Mouse (Mus musculus) hindbrain, embryonic 14.5 days (tissue): ENCODE results near the gene Dhx38. TPM values are rescaled to one million over a fixed set of nuclear protein-coding genes. Genes with fewer than 3 reads are reported as not detected.

ENCODE experiments used
- ATAC-seq: fragments of 200-750 bp; cut with Nextera tagmentation; 2 replicates; pipeline ENCODE4 v1.8.0; 2017; ENCODE audit warnings: moderate number of reproducible peaks, mild to moderate bottlenecking, moderate TSS enrichment, moderate library complexity; ENCODE audit not compliant: low FRiP score
- DNase-seq: peaks from one replicate; pipeline ENCODE4 v3.0.0-alpha.2; 2015; ENCODE audit warnings: low spot score
- H3K27ac ChIP-seq: fragments of 300-500 bp; sonication (generic); 2 replicates; pipeline ENCODE4 v1.5.1; 2014; ENCODE audit warnings: mild to moderate bottlenecking, moderate library complexity
- H3K27me3 ChIP-seq: fragments of 300-500 bp; sonication (generic); 2 replicates; pipeline ENCODE4 v1.6.1; 2014; ENCODE audit warnings: mild to moderate bottlenecking, low read length, mixed read lengths; ENCODE audit not compliant: control insufficient read depth, insufficient read depth
- H3K36me3 ChIP-seq: fragments of 300-500 bp; sonication (generic); replicated peaks from 2 replicates; pipeline ENCODE4 v1.6.1; 2014; ENCODE audit not compliant: control insufficient read depth, insufficient read depth
- H3K4me1 ChIP-seq: fragments of 300-500 bp; sonication (generic); replicated peaks from 2 replicates; pipeline ENCODE4 v1.6.1; 2014; ENCODE audit warnings: antibody characterized with exemption, low read length, mixed read lengths; ENCODE audit not compliant: control insufficient read depth, insufficient read depth
- H3K4me2 ChIP-seq: fragments of 300-500 bp; sonication (generic); replicated peaks from 2 replicates; pipeline ENCODE4 v1.6.1; 2014; ENCODE audit warnings: mild to moderate bottlenecking, moderate library complexity
- H3K4me3 ChIP-seq: fragments of 300-500 bp; sonication (generic); replicated peaks from 2 replicates; pipeline ENCODE4 v1.5.1; 2014; ENCODE audit warnings: mild to moderate bottlenecking, low read length
- H3K9ac ChIP-seq: fragments of 300-500 bp; sonication (generic); 2 replicates; pipeline ENCODE4 v1.6.1; 2014
- H3K9me3 ChIP-seq: fragments of 300-500 bp; sonication (generic); 2 replicates; pipeline ENCODE4 v1.6.1; 2016; ENCODE audit warnings: low read length; ENCODE audit not compliant: control insufficient read depth
- WGBS: fragments of 180-500 bp; shearing (Covaris S2); extraction: QIAGEN DNeasy Blood & Tissue Kit; methylation state at CpG from one replicate; pipeline ENCODE4 v1.1.7; 2014; 5-methylcytosine and 5-hydroxymethylcytosine counted together
- polyA plus RNA-seq: library from polyadenylated mRNA; unstranded; fragments of >200 nt; fragmentation: Nextera tagmentation; extraction: Ambion mirVana; gene quantifications from 2 replicates; pipeline ENCODE4 v1.2.1, GENCODE M21; 2014

Gene Dhx38
- polyA plus RNA-seq, 1 experiment from 2014 or later: 12.7 TPM

DNA sequence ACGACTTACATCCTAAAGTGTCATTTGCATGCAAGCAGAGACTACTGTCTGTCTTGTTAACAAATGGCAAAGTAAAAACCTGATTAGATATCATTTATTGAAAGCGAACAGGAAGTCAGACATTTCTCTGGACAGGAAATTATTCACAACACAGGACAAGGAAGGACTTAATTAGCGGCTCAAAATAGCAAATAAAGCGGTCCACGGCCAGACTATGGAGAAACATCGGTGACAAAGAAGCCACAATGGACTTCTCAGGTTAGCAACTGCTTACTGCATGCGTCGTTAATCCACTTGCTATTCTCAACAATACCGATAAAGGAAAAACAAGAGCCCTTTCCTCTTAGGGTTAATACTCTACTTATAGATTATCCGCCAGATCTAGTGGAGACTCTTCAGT is 895 bp downstream of the Dhx38 start:
- H3K27ac ChIP-seq: no peak overlapping the region
- DNase-seq (no peak), ATAC-seq (no peak)
- no peaks in the 10 kb centered on the region for H3K27me3 ChIP-seq
- peaks cover 13% of the 10 kb centered on the region for H3K4me1 ChIP-seq
- WGBS: 5% methylated on average over 10 of the region's 10 CpGs
- H3K9ac ChIP-seq: peak overlapping the region; percentile 76
- peaks cover 33% of the 10 kb centered on the region for H3K36me3 ChIP-seq
- H3K9me3 ChIP-seq: no peaks in the 10 kb centered on the region
- peak overlapping the region; percentile 80 for H3K4me2 ChIP-seq
- peak overlapping the region; percentile 66 for H3K4me3 ChIP-seq

DNA sequence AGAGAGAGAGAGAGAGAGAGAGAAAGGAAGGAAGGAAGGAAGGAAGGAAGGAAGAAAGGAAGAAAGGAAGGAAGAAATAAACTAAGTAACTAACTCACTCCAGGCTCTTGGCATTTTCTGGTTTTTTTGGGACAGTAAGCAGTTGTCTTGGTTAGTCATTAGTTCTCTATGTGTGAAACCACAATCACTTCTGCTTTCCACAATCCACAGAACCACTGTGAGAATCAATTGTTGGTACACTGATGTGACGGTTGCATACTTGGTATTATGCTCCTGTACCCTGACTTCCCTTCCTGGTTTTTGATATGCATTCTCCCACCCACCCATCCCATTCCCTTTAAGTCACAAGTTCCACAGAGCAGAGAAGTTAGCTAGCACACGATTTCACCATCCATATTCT is 1.8 kb downstream of the Dhx38 start:
- no peak for ATAC-seq
- no peaks in the 10 kb centered on the region for H3K27me3 ChIP-seq
- H3K9me3 ChIP-seq: no peaks in the 10 kb centered on the region
- no peak for DNase-seq
- 0 out of 2 replicates have a peak overlapping the region, but pooled peaks have one; percentile 80 for H3K4me2 ChIP-seq
- no peak overlapping the region for H3K9ac ChIP-seq
- 84% methylated on average over 2 of the region's 2 CpGs for WGBS
- H3K4me3 ChIP-seq: no peak overlapping the region
- H3K4me1 ChIP-seq: peaks cover 13% of the 10 kb centered on the region
- no peak overlapping the region for H3K27ac ChIP-seq
- peaks cover 41% of the 10 kb centered on the region for H3K36me3 ChIP-seq

DNA sequence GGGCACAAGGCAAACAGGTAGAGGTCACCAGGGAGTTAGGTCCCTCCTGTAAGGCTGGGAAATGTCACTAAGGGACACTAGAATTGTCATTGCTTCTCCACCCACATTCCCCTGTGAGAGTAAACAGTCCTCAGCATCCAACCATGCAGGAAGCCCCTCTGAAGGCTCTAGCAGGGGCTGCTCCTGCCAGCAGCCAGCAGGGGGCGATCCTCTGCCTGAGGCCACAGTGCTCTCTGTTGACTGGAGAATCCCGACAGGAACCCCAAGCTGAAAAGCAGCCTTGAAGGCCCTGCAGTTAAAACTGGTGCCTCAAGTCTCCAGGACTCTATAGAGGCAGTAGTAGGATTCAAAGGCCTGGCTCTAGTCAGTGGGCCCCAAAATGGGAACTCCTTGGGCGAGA is 14.0 kb downstream of the Dhx38 start:
- no peak overlapping the region for H3K4me3 ChIP-seq
- ATAC-seq (no peak), DNase-seq (no peak)
- H3K4me2 ChIP-seq: no peak overlapping the region
- H3K36me3 ChIP-seq: peaks cover 99% of the 10 kb centered on the region
- H3K9ac ChIP-seq: no peak overlapping the region
- WGBS: 37% methylated on average over 3 of the region's 3 CpGs
- no peak overlapping the region for H3K27ac ChIP-seq
- no peaks in the 10 kb centered on the region for H3K4me1 ChIP-seq
- H3K27me3 ChIP-seq: no peaks in the 10 kb centered on the region
- no peaks in the 10 kb centered on the region for H3K9me3 ChIP-seq

DNA sequence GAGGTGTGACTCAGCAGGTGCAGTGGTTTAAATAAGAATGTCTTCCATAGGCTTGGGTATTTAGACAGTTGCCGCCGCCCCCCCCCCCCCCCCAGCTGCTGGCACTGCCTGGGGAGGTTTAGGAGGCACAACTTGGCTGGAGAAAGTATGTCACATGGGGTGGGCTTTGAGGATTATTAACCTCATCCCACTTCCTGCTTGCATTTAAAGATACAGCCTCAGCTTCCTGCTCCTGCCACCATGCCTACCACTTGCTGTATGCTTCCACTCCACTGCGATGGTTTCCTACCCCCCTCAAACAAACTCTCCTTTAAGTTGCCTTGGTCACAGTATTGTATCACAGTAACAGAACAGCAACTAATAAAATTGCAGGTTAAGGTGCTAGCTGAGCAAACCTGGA is 21.6 kb downstream of the Dhx38 start:
- Histone ChIP-seq H3K9ac (no peak overlapping the region), H3K27ac (no peak overlapping the region), H3K27me3 (no peaks in the 10 kb centered on the region), H3K9me3 (no peaks in the 10 kb centered on the region), H3K4me2 (no peak overlapping the region), H3K4me1 (no peaks in the 10 kb centered on the region), H3K36me3 (peaks cover 27% of the 10 kb centered on the region), H3K4me3 (no peak overlapping the region)
- WGBS: 67% methylated on average over 2 of the region's 3 CpGs
- DNase-seq: no peak
- ATAC-seq: no peak

DNA sequence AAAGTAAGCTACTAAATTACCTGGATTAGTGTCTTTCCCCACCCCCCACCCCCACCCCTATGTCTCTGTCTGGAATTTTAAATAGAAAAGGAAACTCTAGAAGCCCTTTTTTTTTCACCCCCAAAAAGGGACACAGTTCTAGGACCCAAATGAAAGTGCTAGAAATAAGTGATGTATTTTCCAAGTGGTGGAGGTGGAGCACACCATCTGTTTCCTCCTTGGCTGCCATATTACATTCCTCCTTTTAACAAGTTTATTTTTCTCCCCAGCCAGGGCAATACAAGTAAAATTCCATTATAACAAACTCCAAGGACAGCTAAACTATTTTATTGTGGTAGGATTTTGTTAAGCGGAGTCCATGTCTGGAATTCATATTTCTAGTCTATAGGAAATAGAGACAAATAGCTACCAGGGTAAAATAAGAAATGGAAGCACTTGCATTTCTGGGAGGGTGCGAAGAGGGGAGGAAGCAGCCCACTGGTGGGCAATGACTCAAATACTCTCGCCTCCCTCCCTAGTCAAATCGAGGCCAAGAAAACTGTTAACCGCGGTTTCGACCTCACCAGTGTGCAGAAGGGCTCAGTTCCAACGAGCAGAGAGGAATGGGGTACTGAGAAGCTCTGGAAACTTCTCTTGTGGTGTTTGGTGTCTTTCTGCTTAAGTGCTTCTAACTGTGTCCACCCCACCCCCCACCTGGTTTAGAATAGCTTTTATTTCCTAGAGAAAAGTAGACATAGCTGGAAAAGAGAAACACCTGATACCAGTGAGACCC is 22.7 kb downstream of the Dhx38 start:
- ATAC-seq (no peak), DNase-seq (no peak)
- H3K27me3 ChIP-seq: no peaks in the 10 kb centered on the region
- no peak overlapping the region for H3K27ac ChIP-seq
- peaks cover 16% of the 10 kb centered on the region for H3K36me3 ChIP-seq
- H3K4me2 ChIP-seq: no peak overlapping the region
- no peak overlapping the region for H3K9ac ChIP-seq
- H3K4me3 ChIP-seq: no peak overlapping the region
- H3K4me1 ChIP-seq: no peaks in the 10 kb centered on the region
- H3K9me3 ChIP-seq: no peaks in the 10 kb centered on the region
- 84% methylated on average over 8 of the region's 8 CpGs for WGBS

DNA sequence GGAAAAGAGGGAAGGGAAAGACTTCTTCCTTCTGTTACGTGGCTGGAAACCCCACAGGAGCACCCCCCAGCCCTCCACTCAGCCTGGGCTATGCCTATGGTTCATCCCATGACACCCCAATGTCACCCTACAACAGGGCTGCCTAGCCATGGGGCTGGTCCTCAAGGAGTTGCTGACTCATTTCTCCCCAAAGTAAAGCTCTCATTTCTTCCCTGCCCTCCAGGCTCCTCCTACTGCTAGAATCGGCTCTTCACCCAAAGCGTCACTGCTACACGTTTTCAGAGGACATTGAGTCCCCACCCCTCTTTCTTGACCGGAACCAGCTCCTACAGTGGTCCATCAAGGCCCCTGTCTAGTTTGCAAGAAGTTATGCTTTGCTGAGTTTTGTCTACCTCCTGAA is 23.5 kb downstream of the Dhx38 start:
- 81% methylated on average over 5 of the region's 5 CpGs for WGBS
- no peak overlapping the region for H3K27ac ChIP-seq

DNA sequence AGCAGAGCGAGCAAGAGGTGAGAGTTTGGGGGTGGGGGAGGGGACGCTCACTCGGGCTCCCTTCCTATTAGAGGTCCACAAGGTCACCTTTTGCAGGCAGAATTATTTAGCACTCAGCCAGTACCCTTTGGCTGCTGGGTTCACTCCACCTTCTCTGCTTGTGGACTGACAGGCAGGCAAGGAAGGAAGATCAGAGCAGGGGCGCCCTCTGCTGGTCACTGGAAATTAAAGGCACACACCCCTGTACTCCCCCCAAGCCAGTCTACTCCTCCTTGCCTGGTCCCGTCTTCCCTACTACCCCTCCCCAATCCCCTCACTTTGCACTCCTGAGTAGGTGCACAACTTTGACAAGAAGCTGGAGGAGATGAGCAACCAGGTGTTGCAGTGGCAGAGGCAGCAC is 29.0 kb downstream of the Dhx38 start:
- WGBS: 6% methylated on average over 5 of the region's 5 CpGs
- peak overlapping the region; percentile 70; the same call in 1 of the 2 replicates for H3K27ac ChIP-seq
- no peaks in the 10 kb centered on the region for H3K9me3 ChIP-seq
- H3K4me2 ChIP-seq: 0 out of 2 replicates have a peak overlapping the region, but pooled peaks have one; percentile 32
- no peak overlapping the region for H3K4me3 ChIP-seq
- no peaks in the 10 kb centered on the region for H3K4me1 ChIP-seq
- peak; percentile 85 for DNase-seq
- H3K36me3 ChIP-seq: no peaks in the 10 kb centered on the region
- ATAC-seq: peak; percentile 77; the same call in 1 of the 2 replicates
- peak overlapping the region; percentile 36 for H3K9ac ChIP-seq
- no peaks in the 10 kb centered on the region for H3K27me3 ChIP-seq

More for the DNA sequence above, 23.5 kb downstream of the Dhx38 start:
- no peak overlapping the region for H3K9ac ChIP-seq
- DNase-seq (no peak), ATAC-seq (no peak)
- H3K4me2 ChIP-seq: no peak overlapping the region
- no peaks in the 10 kb centered on the region for H3K9me3 ChIP-seq
- peaks cover 8% of the 10 kb centered on the region for H3K36me3 ChIP-seq
- H3K27me3 ChIP-seq: no peaks in the 10 kb centered on the region
- no peak overlapping the region for H3K4me3 ChIP-seq
- no peaks in the 10 kb centered on the region for H3K4me1 ChIP-seq

DNA sequence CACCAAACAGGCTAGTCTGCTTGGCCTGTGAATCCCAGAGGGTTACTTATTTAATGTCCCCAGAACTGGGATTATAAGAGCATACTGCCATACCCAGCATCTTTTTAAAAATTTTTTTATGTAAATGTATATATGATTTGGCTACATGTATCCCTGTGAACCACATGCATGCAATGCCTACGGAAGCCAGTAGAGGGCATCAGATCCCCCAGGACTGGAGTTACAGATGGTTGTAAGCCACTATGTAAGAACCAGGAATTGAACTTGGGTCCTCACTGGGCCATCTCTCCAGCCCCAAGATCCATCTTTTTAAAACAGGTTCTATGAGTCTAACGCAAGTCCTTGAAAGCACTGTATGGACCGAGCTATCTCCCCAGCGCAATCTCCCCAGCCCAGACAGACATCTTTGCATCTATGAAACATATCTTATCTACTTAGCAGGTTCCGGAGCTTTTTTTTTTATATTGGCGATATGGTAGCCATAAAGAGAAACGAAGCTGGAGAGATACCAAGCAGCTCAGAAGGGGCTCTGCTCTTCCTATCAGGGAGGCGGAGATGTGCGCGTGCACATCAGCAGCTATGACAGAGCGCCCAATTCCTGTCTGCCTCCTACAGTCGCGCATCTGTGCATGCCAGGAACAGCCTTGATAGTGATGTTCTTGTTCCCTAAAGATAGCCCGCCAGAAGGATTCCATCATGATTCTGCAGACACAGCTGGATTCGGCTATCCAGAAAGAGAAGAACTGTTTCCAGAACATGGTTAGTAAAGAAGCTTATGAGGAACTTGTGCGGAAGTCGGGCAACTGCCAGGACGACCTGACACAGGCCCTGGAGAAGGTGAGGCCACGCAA is 30.3 kb downstream of the Dhx38 start:
- H3K36me3 ChIP-seq: no peaks in the 10 kb centered on the region

DNA sequence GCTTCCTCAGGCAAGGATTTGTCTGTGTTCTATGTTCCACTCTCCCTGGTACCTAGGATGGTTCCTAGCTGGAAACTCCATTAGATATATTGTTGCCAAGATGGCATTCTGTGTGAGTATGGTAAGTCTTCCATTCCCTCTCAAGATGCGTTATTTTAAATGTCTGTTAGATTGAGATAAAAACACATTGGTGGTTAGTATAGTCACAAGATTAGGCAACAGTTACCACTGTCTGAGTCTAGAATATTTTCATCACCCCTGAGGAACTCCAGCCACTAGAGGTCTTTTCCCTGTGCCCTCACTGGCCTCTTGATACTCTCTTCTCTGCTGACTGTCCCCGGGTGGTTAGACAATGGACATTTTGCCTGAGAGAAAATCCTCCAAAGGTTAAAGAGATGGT is 41.7 kb downstream of the Dhx38 start:
- ATAC-seq (no peak), DNase-seq (no peak)
- Histone ChIP-seq H3K9me3 (no peaks in the 10 kb centered on the region), H3K4me3 (no peak overlapping the region), H3K9ac (no peak overlapping the region), H3K27ac (no peak overlapping the region), H3K27me3 (no peaks in the 10 kb centered on the region), H3K4me2 (no peak overlapping the region), H3K4me1 (no peaks in the 10 kb centered on the region), H3K36me3 (no peaks in the 10 kb centered on the region)
- WGBS: 80% methylated on average over 2 of the region's 2 CpGs

More for the DNA sequence above, 30.3 kb downstream of the Dhx38 start:
- no peak overlapping the region for H3K9ac ChIP-seq
- H3K4me3 ChIP-seq: no peak overlapping the region
- no peak for ATAC-seq
- no peak overlapping the region for H3K4me2 ChIP-seq
- peak; percentile 42 for DNase-seq
- H3K27me3 ChIP-seq: no peaks in the 10 kb centered on the region
- H3K27ac ChIP-seq: no peak overlapping the region
- no peaks in the 10 kb centered on the region for H3K4me1 ChIP-seq
- WGBS: 90% methylated on average over 19 of the region's 19 CpGs
- H3K9me3 ChIP-seq: no peaks in the 10 kb centered on the region
